Mouse (Mus musculus) bone marrow macrophage, adult 2 months (primary cell): ENCODE data around the gene Nckap5.

ENCODE experiments used
- CTCF ChIP-seq: IDR thresholded peaks from 2 replicates; pipeline ENCODE4 v1.5.1; 2012; ENCODE audit warnings: low read depth, mild to moderate bottlenecking, low read length, moderate library complexity
- POLR2A ChIP-seq: IDR thresholded peaks from 2 replicates; pipeline ENCODE4 v1.6.1; 2012; ENCODE audit warnings: mild to moderate bottlenecking, low read depth, low read length, borderline replicate concordance

DNA sequence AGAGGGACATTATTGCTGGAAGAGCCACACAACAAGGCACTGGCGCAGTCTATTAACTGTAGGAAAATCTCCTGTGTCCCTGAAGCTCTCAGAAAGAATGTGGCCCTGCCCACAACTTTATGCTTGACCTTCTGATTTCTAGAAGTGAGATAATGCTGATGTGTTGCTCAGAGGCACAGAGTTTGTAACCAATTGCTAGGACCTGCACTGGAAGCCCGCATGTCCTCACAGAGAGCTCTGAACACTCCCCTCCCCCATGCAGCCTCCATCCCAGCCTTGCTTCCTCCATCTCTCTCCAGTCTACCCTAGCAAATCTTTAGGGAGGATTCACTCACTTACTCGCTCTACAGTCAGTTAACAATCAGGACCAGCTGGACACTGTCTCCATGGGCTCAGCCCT, 346.9 kb downstream of the Nckap5 start:
- TF ChIP-seq POLR2A (no peak), CTCF (no peak)
